Mouse (Mus musculus): ENCODE data around the gene Hist1h2bn. TPM values are rescaled to one million over a fixed set of nuclear protein-coding genes. Genes with fewer than 3 reads are reported as not detected.
A peak's percentile ranks its signal among the peaks of the same experiment; 100 is the strongest.

Hist1h2bn gene
- total RNA-seq, 1 experiment from 2014 or later, result 105 TPM

- ATAC-seq (ENCODE audit: extremely low read depth, insufficient number of reproducible peaks, low FRiP score, poor library complexity, severe bottlenecking), result peak; percentile 89
These were observed 49.1 kb downstream of the Hist1h2bn start for GRCm38 (mm10) chr13:21803058-21803457.

Other genes starting within 250 kb of the Hist1h2bn start
- gene Zkscan8, start 223.0 kb upstream of the Hist1h2bn start, total RNA-seq (2017), result 6.9 TPM in 2 replicates
- not detected in 2 replicates for gene Olfr1366, start 211.3 kb upstream of the Hist1h2bn start, total RNA-seq (2017)
- gene Olfr1535, start 194.2 kb upstream of the Hist1h2bn start, total RNA-seq (2017), result not detected in 2 replicates
- gene Olfr1364, start 172.4 kb upstream of the Hist1h2bn start, total RNA-seq (2017), result not detected in 2 replicates
- not detected in 2 replicates for gene Olfr1362, start 140.1 kb upstream of the Hist1h2bn start, total RNA-seq (2017)
- not detected in 2 replicates for gene Olfr11, start 111.6 kb upstream of the Hist1h2bn start, total RNA-seq (2017)
- gene Olfr1361, start 90.7 kb upstream of the Hist1h2bn start, total RNA-seq (2017), result not detected in 2 replicates
- gene Olfr1360, start 76.7 kb upstream of the Hist1h2bn start, total RNA-seq (2017), result not detected in 2 replicates
- not detected in 2 replicates for gene Olfr1359, start 56.0 kb upstream of the Hist1h2bn start, total RNA-seq (2017)
- gene Hist1h2bl, start 38.0 kb upstream of the Hist1h2bn start, total RNA-seq (2017), result 14.4 and 16.0 TPM in 2 replicates
- 351 and 359 TPM in 2 replicates for gene Hist1h2ai, start 37.7 kb upstream of the Hist1h2bn start, total RNA-seq (2017)
- 15.6 and 19.4 TPM in 2 replicates for gene Hist1h3h, start 36.5 kb upstream of the Hist1h2bn start, total RNA-seq (2017)
- 6.6 and 8.0 TPM in 2 replicates for gene Hist1h2bm, start 32.1 kb upstream of the Hist1h2bn start, total RNA-seq (2017)
- 12.6 and 17.7 TPM in 2 replicates for gene Hist1h4j, start 19.1 kb upstream of the Hist1h2bn start, total RNA-seq (2017)
- 63.4 and 72.4 TPM in 2 replicates for gene Hist1h4k, start 3.6 kb upstream of the Hist1h2bn start, total RNA-seq (2017)
- 70.6 and 79.9 TPM in 2 replicates for gene Hist1h2ak, start 296 bp upstream of the Hist1h2bn start, total RNA-seq (2017)
- 73.0 and 92.6 TPM in 2 replicates for gene Hist1h1b, start 26.5 kb downstream of the Hist1h2bn start, total RNA-seq (2017)
- 3.8 and 32.2 TPM in 2 replicates for gene Hist1h3i, start 29.2 kb downstream of the Hist1h2bn start, total RNA-seq (2017)
- gene Hist1h2an, start 33.1 kb downstream of the Hist1h2bn start, total RNA-seq (2017), result 46.4 and 80.8 TPM in 2 replicates
- gene Hist1h2bp, start 33.3 kb downstream of the Hist1h2bn start, total RNA-seq (2017), result 4.8 and 6.8 TPM in 2 replicates
- gene Hist1h2bq, start 56.1 kb downstream of the Hist1h2bn start, total RNA-seq (2017), result 71.6 and 96.6 TPM in 2 replicates
- gene Hist1h2ao, start 56.3 kb downstream of the Hist1h2bn start, total RNA-seq (2017), result 88.7 TPM in 1 of 2 replicates, not detected in the other
- gene Hist1h4m, start 57.6 kb downstream of the Hist1h2bn start, total RNA-seq (2017), result 341 and 383 TPM in 2 replicates
- gene Hist1h4n, start 78.1 kb downstream of the Hist1h2bn start, total RNA-seq (2017), result 171 and 217 TPM in 2 replicates
- 129 and 254 TPM in 2 replicates for gene Hist1h2ap, start 79.4 kb downstream of the Hist1h2bn start, total RNA-seq (2017)
- 63.3 and 83.2 TPM in 2 replicates for gene Hist1h2br, start 79.6 kb downstream of the Hist1h2bn start, total RNA-seq (2017)
- gene Zfp184, start 191.0 kb downstream of the Hist1h2bn start, total RNA-seq (2017), result 0.49 and 2.6 TPM in 2 replicates
- gene Pom121l2, start 227.1 kb downstream of the Hist1h2bn start, total RNA-seq (2017), result not detected in 2 replicates